Mouse (Mus musculus): ENCODE data around the gene Aplp1. TPM values are rescaled to one million over a fixed set of nuclear protein-coding genes. Genes with fewer than 3 reads are reported as not detected.

Aplp1 gene
- polyA plus RNA-seq, 1 experiment from 2014 or later: 709 TPM

DNA sequence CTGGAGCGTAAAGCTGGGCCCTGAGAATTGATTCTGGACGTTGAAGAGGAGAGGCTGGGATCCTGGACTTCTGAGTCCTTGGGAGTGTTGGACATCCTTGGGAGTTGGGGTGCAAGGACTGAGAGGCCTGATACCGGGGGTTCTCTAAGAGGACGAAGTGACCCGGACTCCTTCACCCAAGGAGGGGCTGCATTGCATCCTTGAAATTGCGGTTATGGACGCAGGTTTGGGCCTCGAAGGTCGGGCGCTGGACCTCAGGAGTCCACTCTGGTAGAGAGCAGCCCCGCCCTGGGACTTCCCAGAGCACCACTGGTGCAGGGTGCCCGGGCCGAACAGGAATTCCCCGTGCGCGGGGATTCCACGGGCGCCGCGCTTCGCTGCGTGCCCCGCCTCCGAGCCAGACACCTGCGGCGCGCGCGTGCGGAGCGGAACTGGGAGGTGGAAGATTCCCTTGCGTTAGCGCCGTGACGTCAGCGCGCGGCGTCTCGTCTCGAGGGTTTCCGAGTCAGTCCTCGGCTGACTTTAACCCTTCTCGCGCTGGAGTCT lies 23.4 kb downstream of the Aplp1 start:
- WGBS: under 1% methylated on average over 45 of the region's 45 CpGs
- no peaks in the 10 kb centered on the region; the same call in 1 of the 2 replicates for H3K36me3 ChIP-seq
- H3K4me2 ChIP-seq: peak overlapping the region; percentile 98
- peak overlapping the region; percentile 69 for H3K9ac ChIP-seq (replicated peaks)
- H3K4me1 ChIP-seq: peaks cover 24% of the 10 kb centered on the region
- H3K4me3 ChIP-seq (replicated peaks): peak overlapping the region; percentile 67
- peak overlapping the region; percentile 75 for H3K27ac ChIP-seq (replicated peaks)
- 0 out of 2 replicates have a peak, but pooled peaks cover 5% of the 10 kb centered on the region for H3K9me3 ChIP-seq (replicated peaks)
- no peaks in the 10 kb centered on the region for H3K27me3 ChIP-seq (replicated peaks)
- peak; percentile 92 for ATAC-seq (ENCODE audit: low FRiP score)

GRCm38 (mm10) chr7:30421175-30421889 lies 24.0 kb downstream of the Aplp1 start, which contains the start of gene Nfkbid:
TSS of gene Nfkbid (plus strand) at chr7:30421732.
- Histone ChIP-seq H3K9ac (replicated peaks) (peak within 1 kb of the TSS; percentile 69), H3K4me1 (peaks cover 24% of the 10 kb centered on the region), H3K4me3 (replicated peaks) (peak within 1 kb of the TSS; percentile 67), H3K9me3 (replicated peaks) (0 out of 2 replicates have a peak, but pooled peaks cover 5% of the 10 kb centered on the region), H3K4me2 (peak within 1 kb of the TSS; percentile 98), H3K27me3 (replicated peaks) (no peaks in the 10 kb centered on the region), H3K27ac (replicated peaks) (peak within 1 kb of the TSS; percentile 75), H3K36me3 (no peaks in the 10 kb centered on the region; the same call in 1 of the 2 replicates)
- ATAC-seq (ENCODE audit: low FRiP score): peak; percentile 46
- WGBS: 9% methylated on average over 31 of the region's 31 CpGs

DNA sequence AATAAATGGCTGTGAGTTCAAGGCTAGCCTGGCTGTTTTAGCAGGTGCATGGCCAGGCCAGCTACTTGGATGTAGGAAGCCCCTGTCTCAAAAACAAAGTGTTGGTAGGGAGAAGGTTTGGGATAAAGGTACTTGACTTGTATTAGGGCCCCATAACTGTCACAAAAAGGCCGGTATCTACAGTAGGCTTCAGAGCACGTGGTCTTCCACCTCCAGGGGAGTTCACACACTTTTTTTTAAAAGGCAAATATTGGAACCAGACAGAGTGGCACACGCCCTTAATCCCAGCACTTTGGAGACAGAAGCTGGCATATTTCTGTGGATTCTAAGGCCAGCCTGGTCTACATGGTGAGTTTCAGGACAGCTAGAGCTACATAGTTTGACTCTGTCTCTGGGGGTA lies 24.7 kb downstream of the Aplp1 start:
- Histone ChIP-seq H3K4me2 (no peak overlapping the region; the same call in 1 of the 2 replicates), H3K4me1 (peaks cover 24% of the 10 kb centered on the region), H3K27me3 (replicated peaks) (no peaks in the 10 kb centered on the region), H3K27ac (replicated peaks) (no peak overlapping the region), H3K4me3 (replicated peaks) (no peak overlapping the region), H3K36me3 (no peaks in the 10 kb centered on the region; the same call in 1 of the 2 replicates), H3K9ac (replicated peaks) (no peak overlapping the region), H3K9me3 (replicated peaks) (0 out of 2 replicates have a peak, but pooled peaks cover 5% of the 10 kb centered on the region)
- ATAC-seq (ENCODE audit: low FRiP score): no peak
- WGBS: 92% methylated on average over 3 of the region's 3 CpGs

DNA sequence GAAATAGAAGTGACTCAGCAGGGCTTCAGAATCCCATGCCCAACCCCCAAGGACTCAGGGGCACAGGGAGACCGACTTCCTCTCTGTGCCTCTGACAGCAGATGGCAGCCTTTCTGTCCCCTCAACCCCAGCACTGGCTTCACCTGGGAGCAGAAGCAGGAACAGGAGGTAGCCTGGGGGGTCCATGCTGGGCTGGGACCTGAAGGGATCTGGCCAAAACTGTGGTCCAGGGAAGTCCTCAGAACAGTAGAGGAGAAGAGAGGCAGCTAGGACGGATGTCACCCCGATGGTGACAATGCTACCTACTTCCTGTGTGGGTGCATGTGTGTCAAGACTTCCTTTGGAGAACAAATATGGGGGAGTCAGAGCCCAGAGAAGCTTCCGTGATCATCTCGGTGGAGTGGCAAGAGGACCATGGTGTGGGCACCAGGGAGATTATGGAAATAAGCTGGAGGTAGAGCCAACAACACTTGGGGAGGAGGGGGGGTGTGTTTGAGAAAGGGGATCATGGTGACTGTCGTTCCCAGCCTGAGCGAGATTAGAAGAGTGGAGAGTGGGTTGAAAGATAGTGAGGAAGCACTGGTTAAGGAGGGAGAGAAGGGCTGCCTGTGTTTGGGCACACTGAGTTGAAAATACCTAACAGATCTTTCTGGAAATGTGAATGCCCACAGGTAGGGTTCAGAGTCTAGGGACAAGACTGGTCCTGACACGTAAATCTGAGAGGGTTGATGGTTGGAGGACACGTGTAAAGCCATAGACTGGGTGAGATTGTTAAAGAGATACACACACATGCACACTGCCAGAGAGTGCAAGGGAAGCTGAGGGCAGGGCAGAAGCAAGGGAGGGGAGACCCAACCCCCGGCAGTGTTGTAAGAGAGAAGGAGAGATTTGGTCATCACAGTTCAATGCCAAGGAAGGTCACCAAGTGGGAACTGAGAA lies 25.5 kb downstream of the Aplp1 start, which contains the start of gene Hcst:
Hcst (minus strand) TSS at position 294 of the 939 bp plus-strand sequence.
- Histone ChIP-seq H3K9me3 (replicated peaks) (0 out of 2 replicates have a peak, but pooled peaks cover 5% of the 10 kb centered on the region), H3K36me3 (no peaks in the 10 kb centered on the region), H3K27ac (replicated peaks) (no peak within 1 kb of the TSS), H3K4me1 (peaks cover 24% of the 10 kb centered on the region), H3K4me3 (replicated peaks) (no peak within 1 kb of the TSS), H3K9ac (replicated peaks) (no peak within 1 kb of the TSS), H3K27me3 (replicated peaks) (no peaks in the 10 kb centered on the region), H3K4me2 (no peak within 1 kb of the TSS; the same call in 1 of the 2 replicates)
- no peak for ATAC-seq (ENCODE audit: low FRiP score)
- 80% methylated on average over 10 of the region's 10 CpGs for WGBS

- Histone ChIP-seq H3K4me2 (no peak overlapping the region), H3K27ac (replicated peaks) (no peak overlapping the region), H3K4me1 (peaks cover 13% of the 10 kb centered on the region), H3K4me3 (replicated peaks) (no peak overlapping the region), H3K36me3 (no peaks in the 10 kb centered on the region), H3K9me3 (replicated peaks) (0 out of 2 replicates have a peak, but pooled peaks cover 5% of the 10 kb centered on the region), H3K9ac (replicated peaks) (no peak overlapping the region), H3K27me3 (replicated peaks) (no peaks in the 10 kb centered on the region)
- ATAC-seq (ENCODE audit: low FRiP score): no peak
- 75% methylated on average over 9 of the region's 9 CpGs for WGBS
Measured at GRCm38 (mm10) chr7:30417856-30418255, 27.5 kb downstream of the Aplp1 start.

GRCm38 (mm10) chr7:30413596-30413995 lies 31.7 kb downstream of the Aplp1 start, which contains the start of gene Tyrobp:
TSS of gene Tyrobp (plus strand) at chr7:30413760.
- no peaks in the 10 kb centered on the region for H3K9me3 ChIP-seq (replicated peaks)
- no peak within 1 kb of the TSS for H3K27ac ChIP-seq (replicated peaks)
- H3K4me3 ChIP-seq (replicated peaks): no peak within 1 kb of the TSS
- H3K27me3 ChIP-seq (replicated peaks): no peaks in the 10 kb centered on the region; the same call in 1 of the 2 replicates
- H3K9ac ChIP-seq (replicated peaks): no peak within 1 kb of the TSS
- no peaks in the 10 kb centered on the region for H3K36me3 ChIP-seq
- ATAC-seq (ENCODE audit: low FRiP score): no peak
- no peak within 1 kb of the TSS for H3K4me2 ChIP-seq
- H3K4me1 ChIP-seq: no peaks in the 10 kb centered on the region
- WGBS: 66% methylated on average over 5 of the region's 5 CpGs

DNA sequence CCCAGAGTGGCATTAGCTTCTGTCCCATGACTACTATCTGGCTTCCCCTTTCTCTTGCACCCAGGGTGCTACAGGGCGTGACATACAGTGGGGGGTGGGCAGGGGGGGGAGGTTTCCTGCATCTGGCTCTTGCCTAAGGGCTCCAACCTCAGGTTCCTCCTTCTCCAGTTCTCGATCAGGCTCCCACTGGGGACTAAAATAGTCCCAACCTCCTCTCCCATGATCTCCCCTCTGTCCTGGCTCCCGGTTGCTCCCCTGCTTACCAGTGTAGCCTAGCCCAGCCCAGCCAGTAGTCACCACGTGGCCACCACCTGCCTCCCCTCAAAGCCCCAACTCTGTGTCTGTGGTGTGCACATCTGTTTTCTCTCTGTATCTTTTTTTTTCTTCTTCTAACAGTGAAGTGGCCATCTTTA lies 32.6 kb downstream of the Aplp1 start:
- no peaks in the 10 kb centered on the region for H3K9me3 ChIP-seq (replicated peaks)
- ATAC-seq (ENCODE audit: low FRiP score): no peak
- no peak overlapping the region for H3K27ac ChIP-seq (replicated peaks)
- H3K27me3 ChIP-seq (replicated peaks): no peaks in the 10 kb centered on the region; the same call in 1 of the 2 replicates
- no peak overlapping the region for H3K4me3 ChIP-seq (replicated peaks)
- H3K4me1 ChIP-seq: no peaks in the 10 kb centered on the region
- 61% methylated on average over 4 of the region's 4 CpGs for WGBS
- H3K9ac ChIP-seq (replicated peaks): no peak overlapping the region
- no peaks in the 10 kb centered on the region for H3K36me3 ChIP-seq
- no peak overlapping the region for H3K4me2 ChIP-seq

DNA sequence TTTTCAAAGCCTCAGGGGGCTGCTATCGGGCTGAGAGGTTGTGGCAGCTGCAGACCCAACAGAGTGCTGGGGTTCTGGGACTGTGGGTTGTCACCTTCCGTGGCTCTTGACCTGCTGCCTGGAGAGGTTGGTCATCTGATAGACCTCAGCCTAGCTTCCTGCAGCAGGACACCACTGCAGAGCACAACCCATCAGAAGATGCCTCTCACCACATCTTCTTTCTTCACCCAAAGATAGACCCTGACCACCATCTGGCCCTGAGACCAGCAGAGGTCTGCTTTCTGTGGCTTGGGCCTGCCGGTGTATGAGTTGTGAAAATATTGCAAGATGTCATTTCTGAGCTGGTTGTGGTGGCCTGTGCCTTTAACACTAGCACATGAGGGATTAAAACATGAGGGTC lies 34.3 kb downstream of the Aplp1 start:
- Histone ChIP-seq H3K9ac (replicated peaks) (no peak overlapping the region), H3K27me3 (replicated peaks) (peaks cover 4% of the 10 kb centered on the region), H3K4me3 (replicated peaks) (no peak overlapping the region), H3K9me3 (replicated peaks) (no peaks in the 10 kb centered on the region), H3K36me3 (no peaks in the 10 kb centered on the region), H3K4me2 (no peak overlapping the region), H3K4me1 (no peaks in the 10 kb centered on the region), H3K27ac (replicated peaks) (no peak overlapping the region)
- WGBS: 83% methylated on average over 3 of the region's 3 CpGs
- no peak for ATAC-seq (ENCODE audit: low FRiP score)

- H3K4me1 ChIP-seq: no peaks in the 10 kb centered on the region
- no peaks in the 10 kb centered on the region for H3K9me3 ChIP-seq (replicated peaks)
- 69% methylated on average over 2 of the region's 2 CpGs for WGBS
Measured at GRCm38 (mm10) chr7:30409789-30410188, 35.5 kb downstream of the Aplp1 start.

GRCm38 (mm10) chr7:30408639-30409038 lies 36.7 kb downstream of the Aplp1 start:
- H3K36me3 ChIP-seq: no peaks in the 10 kb centered on the region
- no peaks in the 10 kb centered on the region for H3K9me3 ChIP-seq (replicated peaks)
- no peaks in the 10 kb centered on the region for H3K4me1 ChIP-seq
- no peak overlapping the region for H3K4me3 ChIP-seq (replicated peaks)
- WGBS: 81% methylated on average over 3 of the region's 3 CpGs
- H3K27me3 ChIP-seq (replicated peaks): peaks cover 4% of the 10 kb centered on the region
- no peak overlapping the region for H3K9ac ChIP-seq (replicated peaks)
- H3K4me2 ChIP-seq: no peak overlapping the region
- no peak for ATAC-seq (ENCODE audit: low FRiP score)
- H3K27ac ChIP-seq (replicated peaks): no peak overlapping the region

More at GRCm38 (mm10) chr7:30409789-30410188, 35.5 kb downstream of the Aplp1 start:
- H3K27ac ChIP-seq (replicated peaks): no peak overlapping the region
- H3K4me2 ChIP-seq: no peak overlapping the region
- no peak overlapping the region for H3K9ac ChIP-seq (replicated peaks)
- peaks cover 4% of the 10 kb centered on the region for H3K27me3 ChIP-seq (replicated peaks)
- no peaks in the 10 kb centered on the region for H3K36me3 ChIP-seq
- H3K4me3 ChIP-seq (replicated peaks): no peak overlapping the region
- no peak for ATAC-seq (ENCODE audit: low FRiP score)

GRCm38 (mm10) chr7:30402343-30402742 lies 43.0 kb downstream of the Aplp1 start:
- ATAC-seq (ENCODE audit: low FRiP score): no peak
- Histone ChIP-seq H3K4me3 (replicated peaks) (no peak overlapping the region), H3K4me2 (no peak overlapping the region), H3K27me3 (replicated peaks) (peaks cover 3% of the 10 kb centered on the region; the same call in 1 of the 2 replicates), H3K4me1 (0 out of 2 replicates have a peak, but pooled peaks cover 6% of the 10 kb centered on the region), H3K9me3 (replicated peaks) (no peaks in the 10 kb centered on the region), H3K36me3 (no peaks in the 10 kb centered on the region), H3K9ac (replicated peaks) (no peak overlapping the region), H3K27ac (replicated peaks) (no peak overlapping the region)
- 77% methylated on average over 4 of the region's 4 CpGs for WGBS

All from neural tube, embryonic 15.5 days (tissue).